In the genomic region with DNA sequence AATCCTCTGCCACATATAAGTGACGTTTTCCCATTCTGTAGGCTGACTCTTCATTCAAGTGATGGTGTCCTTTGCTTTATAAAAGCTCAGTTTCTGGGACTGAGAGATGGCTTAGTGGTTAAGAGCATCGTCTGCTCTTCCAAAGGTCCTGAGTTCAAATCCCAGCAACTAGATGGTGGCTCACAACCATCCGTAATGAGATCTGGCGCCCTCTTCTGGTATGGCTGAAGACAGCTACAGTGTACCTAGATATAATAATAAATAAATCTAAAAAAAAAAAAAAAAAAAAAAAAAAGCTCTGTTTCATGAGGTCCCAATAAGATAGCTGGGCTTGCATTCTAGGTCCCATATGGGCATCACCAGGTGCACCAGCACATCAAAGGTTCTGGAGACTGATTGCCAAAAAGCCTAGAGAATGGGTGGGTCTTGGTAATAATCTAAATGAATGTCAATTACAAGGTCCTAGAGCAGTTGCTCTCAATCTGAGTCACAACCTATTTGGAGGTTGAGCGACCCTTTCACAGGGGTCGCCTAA, we compare ENCODE assay signal across 14 mouse cellular contexts. TPM values are rescaled to one million over a fixed set of nuclear protein-coding genes. Genes with fewer than 3 reads are reported as not detected.
DNase-seq lines count a peak whose midpoint lies in the region; ATAC-seq and TF ChIP-seq lines count a peak whose summit lies in the region.
"Had no signal": no experiment of that assay in that cellular context is flagged by ENCODE, and none has a peak within 500 bp of the region (broad histone marks: within the 10 kb centered on the region; RNA-seq: fewer than 3 reads in every experiment).

No protein-coding gene starts in this region.

- ATAC-seq in hindbrain, postnatal 0 days = no peak
- no peak for ATAC-seq in hindbrain, embryonic 11.5 days (ENCODE audit: low FRiP score)
- no peak for ATAC-seq in midbrain, embryonic 11.5 days (ENCODE audit: low FRiP score)
- no peak for ATAC-seq in midbrain, embryonic 16.5 days
- ATAC-seq in stomach, postnatal 0 days (ENCODE audit: low FRiP score, low TSS enrichment) = no peak
- ATAC-seq: forebrain, embryonic 15.5 days had no signal

- no peak for TF ChIP-seq POLR2A in MEL (IDR thresholded peaks at IDR 0.05; ENCODE audit: control insufficient read depth in 1 of 2, insufficient read depth in 1 of 2, low read depth in 1 of 2, low read length in 2 of 2, poor library complexity in 1 of 2)

- no peak overlapping the region for H3K4me3 ChIP-seq in hindbrain, postnatal 0 days (ENCODE audit: low read length)
- no peak overlapping the region for H3K4me3 ChIP-seq in hindbrain, embryonic 11.5 days (ENCODE audit: low read depth, low read length)
- no peak overlapping the region for H3K4me3 ChIP-seq in midbrain, embryonic 11.5 days (ENCODE audit: low read depth, low read length)
- H3K4me3 ChIP-seq in midbrain, embryonic 16.5 days (ENCODE audit: low read depth, low read length) = no peak overlapping the region
- no peak overlapping the region for H3K4me3 ChIP-seq in MEL (ENCODE audit: control insufficient read depth in 1 of 2, insufficient read depth in 1 of 2, low read depth in 2 of 2, low read length in 2 of 2)
- H3K4me3 ChIP-seq in stomach, postnatal 0 days (ENCODE audit: low read depth, low read length) = no peak overlapping the region
- H3K4me3 ChIP-seq: forebrain, embryonic 15.5 days; heart, embryonic 15.5 days; hindbrain, embryonic 15.5 days; limb, embryonic 13.5 days had no signal

- peak; percentile 23 for TF ChIP-seq CTCF in hindbrain, postnatal 0 days (IDR thresholded peaks at IDR 0.05; ENCODE audit: low read depth)
- peak; percentile 33 to 42 (median 37) for TF ChIP-seq CTCF in MEL (IDR thresholded peaks at IDR 0.05 in 2 of 3, conservative IDR thresholded peaks at IDR 0.05 in 1 of 3; ENCODE audit: control insufficient read depth in 1 of 3, insufficient read depth in 1 of 3, low read depth in 2 of 3, low read length in 3 of 3, poor library complexity in 1 of 3, severe bottlenecking in 1 of 3)
- TF ChIP-seq CTCF in stomach, postnatal 0 days (IDR thresholded peaks at IDR 0.05; ENCODE audit: low read depth) = peak; percentile 54

- 79% methylated on average over 6 of the region's 6 CpGs for WGBS in hindbrain, postnatal 0 days
- WGBS in hindbrain, embryonic 11.5 days = 85% methylated on average over 6 of the region's 6 CpGs
- 82% methylated on average over 6 of the region's 6 CpGs for WGBS in midbrain, embryonic 11.5 days
- WGBS in midbrain, embryonic 16.5 days = 84% methylated on average over 6 of the region's 6 CpGs
- WGBS in stomach, postnatal 0 days = 81% methylated on average over 6 of the region's 6 CpGs

- H3K9me3 ChIP-seq in hindbrain, postnatal 0 days (ENCODE audit: low read length) = no peaks in the 10 kb centered on the region
- no peaks in the 10 kb centered on the region for H3K9me3 ChIP-seq in hindbrain, embryonic 11.5 days (ENCODE audit: control insufficient read depth, low read length)
- H3K9me3 ChIP-seq in midbrain, embryonic 11.5 days (ENCODE audit: control insufficient read depth, low read length) = no peaks in the 10 kb centered on the region
- no peaks in the 10 kb centered on the region for H3K9me3 ChIP-seq in midbrain, embryonic 16.5 days (replicated peaks; ENCODE audit: control insufficient read depth, low read length, poor library complexity, severe bottlenecking)
- no peaks in the 10 kb centered on the region for H3K9me3 ChIP-seq in MEL (replicated peaks; ENCODE audit: insufficient read depth, low read length)
- no peaks in the 10 kb centered on the region for H3K9me3 ChIP-seq in stomach, postnatal 0 days (ENCODE audit: control insufficient read depth, low read length)
- H3K9me3 ChIP-seq: forebrain, embryonic 15.5 days; heart, embryonic 15.5 days; hindbrain, embryonic 15.5 days; limb, embryonic 13.5 days had no signal

- H3K4me1 ChIP-seq in hindbrain, postnatal 0 days (ENCODE audit: insufficient read depth, low read length) = no peaks in the 10 kb centered on the region
- no peaks in the 10 kb centered on the region for H3K4me1 ChIP-seq in hindbrain, embryonic 11.5 days (replicated peaks; ENCODE audit: control insufficient read depth, insufficient read depth, low read length)
- no peaks in the 10 kb centered on the region for H3K4me1 ChIP-seq in midbrain, embryonic 11.5 days (ENCODE audit: control insufficient read depth, insufficient read depth, low read length)
- no peaks in the 10 kb centered on the region for H3K4me1 ChIP-seq in midbrain, embryonic 16.5 days (ENCODE audit: control insufficient read depth, insufficient read depth, low read length)
- H3K4me1 ChIP-seq in MEL (ENCODE audit: control insufficient read depth in 1 of 2, insufficient read depth in 2 of 2, low read length in 2 of 2) = peaks cover 9 to 17% of the 10 kb centered on the region in 2 experiments; a peak in 3 of 4 replicates
- H3K4me1 ChIP-seq in stomach, postnatal 0 days (replicated peaks; ENCODE audit: control insufficient read depth, insufficient read depth) = no peaks in the 10 kb centered on the region
- H3K4me1 ChIP-seq: forebrain, embryonic 15.5 days; heart, embryonic 15.5 days; hindbrain, embryonic 15.5 days had no signal

- H3K9ac ChIP-seq in hindbrain, postnatal 0 days (replicated peaks; ENCODE audit: low read length) = no peak overlapping the region
- H3K9ac ChIP-seq in hindbrain, embryonic 11.5 days (ENCODE audit: low read depth, low read length) = no peak overlapping the region
- no peak overlapping the region for H3K9ac ChIP-seq in midbrain, embryonic 11.5 days (ENCODE audit: low read length)
- H3K9ac ChIP-seq in midbrain, embryonic 16.5 days (ENCODE audit: low read depth, low read length) = no peak overlapping the region
- H3K9ac ChIP-seq in MEL (ENCODE audit: control insufficient read depth, low read depth, low read length, poor library complexity, severe bottlenecking) = no peak overlapping the region
- H3K9ac ChIP-seq in stomach, postnatal 0 days (ENCODE audit: low read length) = no peak overlapping the region
- H3K9ac ChIP-seq: forebrain, embryonic 15.5 days; heart, embryonic 15.5 days; hindbrain, embryonic 15.5 days; limb, embryonic 13.5 days had no signal

- no peak overlapping the region for H3K27ac ChIP-seq in hindbrain, postnatal 0 days
- no peak overlapping the region for H3K27ac ChIP-seq in hindbrain, embryonic 11.5 days (ENCODE audit: low read depth, low read length)
- H3K27ac ChIP-seq in midbrain, embryonic 11.5 days (ENCODE audit: low read depth, low read length) = no peak overlapping the region
- H3K27ac ChIP-seq in midbrain, embryonic 16.5 days (ENCODE audit: low read length) = no peak overlapping the region
- H3K27ac ChIP-seq in MEL (ENCODE audit: control insufficient read depth, low read depth, low read length) = no peak overlapping the region
- H3K27ac ChIP-seq in stomach, postnatal 0 days (replicated peaks) = no peak overlapping the region
- H3K27ac ChIP-seq: forebrain, embryonic 15.5 days; heart, embryonic 15.5 days; hindbrain, embryonic 15.5 days; limb, embryonic 13.5 days; macrophage had no signal

- TF ChIP-seq EP300 in MEL (IDR thresholded peaks at IDR 0.05; ENCODE audit: low read depth in 1 of 2, low read length in 2 of 2) = no peak
- no peak for TF ChIP-seq EP300 in stomach, postnatal 0 days (optimal IDR thresholded peaks at IDR 0.05)

- H3K36me3 ChIP-seq in hindbrain, postnatal 0 days (ENCODE audit: insufficient read depth, low read length) = no peaks in the 10 kb centered on the region
- no peaks in the 10 kb centered on the region for H3K36me3 ChIP-seq in hindbrain, embryonic 11.5 days (ENCODE audit: control insufficient read depth, insufficient read depth, low read length)
- H3K36me3 ChIP-seq in midbrain, embryonic 11.5 days (ENCODE audit: control insufficient read depth, insufficient read depth, low read length) = no peaks in the 10 kb centered on the region
- no peaks in the 10 kb centered on the region for H3K36me3 ChIP-seq in midbrain, embryonic 16.5 days (ENCODE audit: control insufficient read depth, insufficient read depth, low read length)
- H3K36me3 ChIP-seq in MEL (ENCODE audit: control insufficient read depth in 1 of 2, insufficient read depth in 2 of 2, low read length in 2 of 2) = peaks cover 0 to 21% of the 10 kb centered on the region in 2 experiments; a peak in 2 of 4 replicates
- H3K36me3 ChIP-seq in stomach, postnatal 0 days (ENCODE audit: control insufficient read depth, insufficient read depth, low read length) = no peaks in the 10 kb centered on the region; the same call in 1 of the 2 replicates
- H3K36me3 ChIP-seq: forebrain, embryonic 15.5 days; hindbrain, embryonic 15.5 days had no signal

- H3K27me3 ChIP-seq in hindbrain, postnatal 0 days (ENCODE audit: insufficient read depth, low read length) = no peaks in the 10 kb centered on the region
- H3K27me3 ChIP-seq in hindbrain, embryonic 11.5 days (ENCODE audit: control insufficient read depth, insufficient read depth, low read length) = no peaks in the 10 kb centered on the region
- H3K27me3 ChIP-seq in midbrain, embryonic 11.5 days (ENCODE audit: control insufficient read depth, insufficient read depth, low read length) = no peaks in the 10 kb centered on the region
- H3K27me3 ChIP-seq in midbrain, embryonic 16.5 days (ENCODE audit: control insufficient read depth, insufficient read depth, low read depth, low read length) = no peaks in the 10 kb centered on the region
- H3K27me3 ChIP-seq in MEL (ENCODE audit: control insufficient read depth in 1 of 2, insufficient read depth in 2 of 2, low read length in 2 of 2) = no peaks in the 10 kb centered on the region
- H3K27me3 ChIP-seq in stomach, postnatal 0 days (ENCODE audit: control insufficient read depth, insufficient read depth, low read length) = no peaks in the 10 kb centered on the region
- H3K27me3 ChIP-seq: forebrain, embryonic 15.5 days; heart, embryonic 15.5 days; hindbrain, embryonic 15.5 days; limb, embryonic 13.5 days had no signal

- no peak for DNase-seq in hindbrain, postnatal 0 days (ENCODE audit: low spot score)
- DNase-seq in hindbrain, embryonic 11.5 days (ENCODE audit: low spot score) = no peak
- DNase-seq in midbrain, embryonic 11.5 days (ENCODE audit: low spot score, missing footprints) = peak; percentile 17
- peak; percentile 31 for DNase-seq in MEL (ENCODE audit: low read depth, low spot score)
- no peak for DNase-seq in stomach, postnatal 0 days (ENCODE audit: low spot score)
- DNase-seq in embryo, embryonic 10 days (ENCODE audit: low spot score) = no peak
- DNase-seq: gastrocnemius, postnatal 25 days; layer of hippocampus, postnatal 36 days had no signal

- H3K79me2 ChIP-seq in MEL (ENCODE audit: control insufficient read depth, insufficient read depth, low read length, poor library complexity) = no peaks in the 10 kb centered on the region

- H3K4me2 ChIP-seq in hindbrain, postnatal 0 days (ENCODE audit: low read depth, low read length) = no peak overlapping the region
- no peak overlapping the region for H3K4me2 ChIP-seq in hindbrain, embryonic 11.5 days (replicated peaks; ENCODE audit: low read depth, low read length)
- no peak overlapping the region for H3K4me2 ChIP-seq in midbrain, embryonic 11.5 days
- H3K4me2 ChIP-seq in midbrain, embryonic 16.5 days (ENCODE audit: low read length) = no peak overlapping the region
- H3K4me2 ChIP-seq in stomach, postnatal 0 days (replicated peaks; ENCODE audit: low read depth) = no peak overlapping the region
- H3K4me2 ChIP-seq: forebrain, embryonic 15.5 days; heart, embryonic 15.5 days; hindbrain, embryonic 15.5 days; limb, embryonic 13.5 days had no signal

- TF ChIP-seq RAD21 in MEL (IDR thresholded peaks at IDR 0.05; ENCODE audit: low read depth, low read length) = peak; percentile 6

RNA-seq across cellular contexts. Expression of gene Asah2, which starts 9.5 kb away (rescaled TPM):
- total RNA-seq in hindbrain, postnatal 0 days (2014; rRNA removed) = 3.9 and 15.8 TPM in 2 replicates
- polyA plus RNA-seq in hindbrain, postnatal 0 days (2015; fragmentation: Nextera tagmentation; extraction: Ambion mirVana) = 0.82 and 0.85 TPM in 2 replicates
- polyA plus RNA-seq in hindbrain, embryonic 11.5 days (2014; fragmentation: Nextera tagmentation; extraction: Ambion mirVana) = 0.57 and 0.59 TPM in 2 replicates
- 0.33 and 0.53 TPM in 2 replicates for polyA plus RNA-seq in midbrain, embryonic 11.5 days (2014; fragmentation: Nextera tagmentation; extraction: Ambion mirVana)
- 0.54 and 0.60 TPM in 2 replicates for polyA plus RNA-seq in midbrain, embryonic 16.5 days (2015; fragmentation: Nextera tagmentation; extraction: Ambion mirVana)
- 0.58 and 0.62 TPM in 2 replicates for total RNA-seq in MEL (2012; rRNA removed)
- polyA plus RNA-seq in MEL (2012; ENCODE audit: insufficient read depth in 1 of 2, insufficient read length in 2 of 2, low read depth in 1 of 2, low replicate concordance in 2 of 2, missing spikeins in 1 of 2) = 1 to 10 TPM in 1 of 2 experiments, not detected in 1; 1.3 TPM
- 4.4 and 5.5 TPM in 2 replicates for polyA plus RNA-seq in stomach, postnatal 0 days (2015; fragmentation: Nextera tagmentation; extraction: Ambion mirVana)

Comparison
In these comparisons a context has a peak if more than half of its experiments do, and no peak if none do; other contexts are left out.
1. DNase-seq: peak in midbrain, embryonic 11.5 days (single experiment) and MEL (single experiment); none in hindbrain, postnatal 0 days (single experiment), hindbrain, embryonic 11.5 days (single experiment), stomach, postnatal 0 days (single experiment) and embryo, embryonic 10 days (single experiment).
2. Peak in every context shown above with its lines, with median percentiles within 50 percentile points of each other: CTCF ChIP-seq.